Mouse (Mus musculus) megakaryocyte progenitor cell, adult 5-6 weeks (primary cell): ENCODE data around the gene Nudt3. TPM values are rescaled to one million over a fixed set of nuclear protein-coding genes. Genes with fewer than 3 reads are reported as not detected.

Experiments
- ATAC-seq: replicated peaks from 2 replicates; pipeline ENCODE4 v1.8.0; 2016; ENCODE audit warnings: mild to moderate bottlenecking, moderate TSS enrichment, inconsistent platforms; ENCODE audit not compliant: poor library complexity
- total RNA-seq, 2 experiments: library from RNA; stranded (forward) in 1 of 2; stranded (reverse) in 1 of 2; fragments of 157-497, 149-512 nt in 1 of 2; fragments of 200-1000 nt in 1 of 2; gene quantifications; 2 replicates each; pipeline versions ENCODE4 v1.2.3 to v1.2.4; 2015 to 2017

Nudt3 gene
- total RNA-seq, 2 experiments from 2014 or later = 70.9 to 171 TPM

- peak; percentile 60 for ATAC-seq
These were observed 49.4 kb downstream of the Nudt3 start for GRCm38 (mm10) chr17:27573772-27574320.

- no peak for ATAC-seq
These were observed 52.0 kb downstream of the Nudt3 start for GRCm38 (mm10) chr17:27571315-27571714.

DNA sequence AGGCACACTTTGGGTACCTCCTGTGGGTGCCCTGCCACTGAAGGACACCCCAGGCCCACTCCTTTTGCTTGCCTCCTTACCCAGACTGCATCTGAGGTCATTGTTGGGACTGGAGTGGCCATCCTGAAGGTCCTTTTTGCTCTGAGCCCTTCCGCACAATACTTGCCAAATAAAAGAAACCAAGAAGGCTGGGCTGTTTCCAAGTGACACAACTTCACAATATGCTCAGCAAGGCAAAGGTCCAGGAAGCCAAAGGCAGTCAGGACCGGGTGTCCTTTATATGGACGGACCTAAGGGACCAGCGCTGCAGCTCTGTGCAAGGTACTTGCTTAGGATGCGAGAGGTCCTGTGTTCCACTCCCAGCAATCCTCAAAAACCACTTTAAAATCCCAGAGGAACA is 55.1 kb downstream of the Nudt3 start:
- ATAC-seq = no peak

DNA sequence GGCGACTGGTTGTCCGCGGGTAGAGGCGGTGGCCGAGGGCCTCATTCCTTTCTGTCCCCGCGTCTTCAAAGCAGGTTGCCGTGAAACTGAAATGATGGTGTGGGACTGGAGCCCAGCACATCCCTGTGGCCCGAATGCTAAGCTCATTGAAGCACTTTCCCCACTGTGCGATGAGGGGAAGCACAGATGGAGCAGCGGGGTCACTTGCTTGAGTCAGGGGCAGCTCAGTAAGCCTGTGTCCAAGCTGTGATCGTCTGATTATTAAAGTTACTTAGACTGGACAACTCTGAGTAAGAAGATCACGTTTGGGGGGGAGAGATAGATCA is 57.4 kb downstream of the Nudt3 start:
- no peak for ATAC-seq

DNA sequence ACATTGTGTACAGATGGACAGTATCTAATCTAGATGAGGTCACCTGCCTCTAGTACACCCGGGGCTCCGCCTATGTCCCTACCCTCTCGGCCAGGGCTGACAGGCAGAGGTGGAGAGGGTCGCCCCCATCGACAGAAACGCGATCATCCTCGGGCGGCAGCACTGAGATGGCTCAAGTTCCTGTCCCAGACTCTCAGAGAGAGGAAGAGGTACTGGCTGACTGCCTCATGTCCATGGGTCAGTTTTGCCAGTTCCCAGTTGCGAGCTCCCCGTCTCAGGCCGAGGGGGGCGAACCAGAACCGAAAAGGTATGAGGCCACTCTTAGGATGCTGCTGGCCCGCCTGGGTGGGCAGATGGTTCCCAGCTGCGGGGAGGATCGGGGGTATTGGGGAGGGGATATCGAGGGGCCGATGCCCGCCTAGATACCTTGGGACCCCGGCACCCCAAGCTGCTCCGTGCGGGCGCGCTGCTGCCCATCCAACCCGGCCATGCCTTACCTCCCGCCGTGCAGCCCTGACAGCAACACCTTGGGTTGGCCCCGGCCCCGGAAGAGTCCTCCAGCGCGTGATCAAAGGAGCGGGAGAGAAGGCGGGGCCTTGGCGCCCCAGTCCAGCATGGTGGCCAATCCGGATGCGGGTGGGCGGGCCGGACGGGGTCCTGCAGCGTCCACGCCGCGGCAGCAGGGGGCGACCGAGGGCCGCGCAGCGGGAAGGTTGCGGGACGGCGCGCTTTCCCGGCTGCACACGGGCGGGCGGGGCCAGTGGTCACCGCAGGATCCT is 57.9 kb downstream of the Nudt3 start, which contains the start of gene AI413582:
AI413582 (minus strand) TSS at position 594 of the 779 bp plus-strand sequence.
- ATAC-seq = peak; percentile 74

- ATAC-seq = peak; percentile 13; the same call in 1 of the 2 replicates
These were observed 58.7 kb downstream of the Nudt3 start for GRCm38 (mm10) chr17:27564391-27565162.

GRCm38 (mm10) chr17:27563771-27564244 is 59.5 kb downstream of the Nudt3 start:
- no peak for ATAC-seq

GRCm38 (mm10) chr17:27561809-27562526 is 61.3 kb downstream of the Nudt3 start:
- ATAC-seq = no peak

DNA sequence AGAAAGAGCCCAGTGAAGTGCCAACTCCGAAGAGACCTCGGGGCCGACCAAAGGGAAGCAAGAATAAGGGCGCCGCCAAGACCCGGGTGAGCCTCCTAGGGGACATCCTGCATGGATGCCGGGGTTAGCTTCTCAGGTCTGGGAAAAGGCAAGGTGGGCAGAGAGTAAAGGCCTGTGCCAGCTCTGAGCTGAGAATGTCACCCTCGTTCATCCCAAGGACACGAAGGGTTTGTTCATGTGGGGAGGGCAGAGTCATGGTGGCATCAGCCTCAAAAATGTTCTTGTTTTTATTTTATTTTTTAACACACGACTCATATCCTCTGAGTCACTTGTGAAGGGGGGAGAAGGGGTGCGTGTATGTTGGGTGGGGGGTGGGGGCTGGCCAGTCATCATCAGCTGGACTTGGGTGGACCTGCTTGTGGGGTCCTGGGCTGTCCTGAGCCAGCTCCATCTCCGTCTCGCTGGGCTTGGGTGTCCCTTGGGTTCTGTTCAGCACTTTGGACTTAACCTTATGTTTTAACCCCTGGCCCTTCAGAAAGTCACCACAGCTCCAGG is 62.3 kb downstream of the Nudt3 start:
- no peak for ATAC-seq

GRCm38 (mm10) chr17:27559596-27559995 is 63.7 kb downstream of the Nudt3 start:
- no peak for ATAC-seq

- ATAC-seq = no peak
These were observed 64.5 kb downstream of the Nudt3 start for GRCm38 (mm10) chr17:27558845-27559244.

DNA sequence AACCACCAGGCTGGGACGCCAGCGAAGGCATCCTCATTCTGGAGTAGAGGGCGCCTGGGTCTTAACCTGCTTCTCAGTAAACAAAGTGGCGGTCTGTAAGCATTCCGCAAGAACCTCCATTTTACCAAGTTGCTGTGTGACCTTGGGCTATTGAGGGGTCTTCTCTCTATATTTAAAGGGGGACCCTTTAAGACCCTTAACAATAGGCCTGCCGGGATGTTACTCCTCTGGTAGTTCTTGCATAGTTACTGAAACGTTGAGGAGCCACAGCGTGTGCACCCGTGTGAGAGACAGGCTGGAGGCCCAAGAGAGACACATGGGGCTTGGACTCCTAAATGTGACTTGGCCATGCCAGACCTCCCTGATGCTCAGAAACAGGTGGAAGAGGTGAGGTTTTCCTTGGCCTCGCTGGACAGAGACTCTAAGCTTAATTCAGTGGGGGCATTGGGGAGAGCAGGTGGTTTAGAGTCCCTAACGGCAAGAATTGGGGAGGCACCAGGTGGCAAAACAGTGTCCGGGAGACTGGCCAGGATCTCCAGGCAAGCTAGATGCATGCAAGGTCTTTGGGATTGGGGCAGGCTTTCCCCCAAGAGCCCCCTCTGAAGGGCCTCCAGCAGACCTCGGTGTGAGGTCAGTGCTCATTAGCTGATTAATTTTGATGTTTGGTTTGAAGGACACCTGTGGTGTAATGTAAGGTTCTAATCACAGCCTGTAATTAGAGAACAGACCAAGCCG is 65.2 kb downstream of the Nudt3 start:
- no peak for ATAC-seq

GRCm38 (mm10) chr17:27557181-27557926 is 65.9 kb downstream of the Nudt3 start:
- peak; percentile 32 for ATAC-seq

DNA sequence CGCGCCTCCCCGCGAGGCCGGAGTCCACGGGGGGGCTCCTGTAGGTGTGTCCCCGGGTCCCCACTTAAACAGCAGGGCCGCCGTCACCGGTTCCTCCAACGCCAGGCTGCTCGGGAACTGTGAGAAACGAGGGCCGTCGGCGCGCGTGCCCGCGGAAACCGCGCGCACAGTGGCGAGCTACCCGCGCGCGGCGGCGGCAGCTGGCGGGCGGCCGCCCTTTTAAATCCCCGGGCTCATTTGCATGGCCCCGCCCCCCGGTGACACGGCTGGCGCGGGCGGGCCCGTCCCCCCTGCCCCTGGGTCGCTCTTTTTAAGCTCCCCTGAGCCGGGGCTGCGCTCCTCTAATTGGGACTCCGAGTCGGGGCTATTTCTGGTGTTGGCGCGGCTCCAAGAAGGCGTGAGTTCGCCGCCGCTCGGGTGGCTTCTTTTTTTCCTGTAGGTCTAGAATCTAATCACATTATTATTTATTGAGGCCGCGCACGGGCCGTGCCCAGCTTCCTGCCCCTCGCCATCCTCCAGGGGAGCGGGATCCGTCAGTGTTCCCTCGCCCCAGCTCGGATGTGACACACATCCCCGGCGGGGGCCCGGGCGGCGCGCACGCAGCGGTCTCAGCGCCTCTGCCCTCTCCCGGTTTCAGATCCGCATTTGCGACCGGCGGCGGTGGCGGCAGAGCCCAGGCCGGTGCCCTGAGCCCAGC is 66.8 kb downstream of the Nudt3 start, which contains the start of gene Hmga1:
Hmga1 (plus strand) TSS at position 183 of the 697 bp plus-strand sequence.
- peak; percentile 42 for ATAC-seq

DNA sequence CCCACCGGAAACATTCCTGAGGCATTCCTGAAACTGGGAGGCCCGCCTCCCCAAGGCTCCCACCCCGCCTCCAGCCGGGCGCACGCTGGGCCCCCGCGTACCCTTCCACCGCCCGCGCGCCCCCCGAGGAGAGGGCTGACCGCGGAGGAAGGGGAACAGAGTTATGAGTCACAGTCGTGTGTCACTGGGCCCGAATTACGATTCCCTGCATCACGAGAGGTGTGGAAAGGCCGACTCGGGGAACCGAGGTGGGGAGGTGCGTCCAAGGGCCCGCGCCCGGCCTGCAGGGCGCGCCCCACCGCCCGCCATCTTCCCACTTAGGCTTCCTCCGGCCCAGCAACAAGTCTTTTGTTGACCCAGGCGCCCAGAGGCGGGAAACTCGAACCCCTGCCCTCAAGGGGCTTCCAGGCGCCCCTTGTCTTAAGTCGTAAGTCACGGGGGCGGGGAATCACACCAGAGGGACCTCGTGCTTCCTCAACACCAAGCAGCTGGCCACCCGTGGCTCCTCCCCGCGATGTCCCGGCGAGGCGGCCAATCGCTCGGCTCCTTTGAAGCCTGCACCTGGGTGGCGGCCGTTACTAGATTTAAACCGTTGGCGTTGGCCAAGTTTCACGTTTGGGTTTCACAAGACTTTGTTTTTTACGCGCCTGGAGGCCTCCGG is 67.7 kb downstream of the Nudt3 start:
- ATAC-seq = peak; percentile 50

GRCm38 (mm10) chr17:27555075-27555511 is 68.2 kb downstream of the Nudt3 start:
- peak; percentile 35 for ATAC-seq

GRCm38 (mm10) chr17:27554062-27554960 is 69.0 kb downstream of the Nudt3 start:
- ATAC-seq = no peak
